Mouse (Mus musculus): ENCODE results near the gene Ddhd1. TPM values are rescaled to one million over a fixed set of nuclear protein-coding genes. Genes with fewer than 3 reads are reported as not detected.

Ddhd1 gene
- 38.7 and 47.3 TPM in 2 replicates for polyA plus RNA-seq (2012; rRNA removed)

DNA sequence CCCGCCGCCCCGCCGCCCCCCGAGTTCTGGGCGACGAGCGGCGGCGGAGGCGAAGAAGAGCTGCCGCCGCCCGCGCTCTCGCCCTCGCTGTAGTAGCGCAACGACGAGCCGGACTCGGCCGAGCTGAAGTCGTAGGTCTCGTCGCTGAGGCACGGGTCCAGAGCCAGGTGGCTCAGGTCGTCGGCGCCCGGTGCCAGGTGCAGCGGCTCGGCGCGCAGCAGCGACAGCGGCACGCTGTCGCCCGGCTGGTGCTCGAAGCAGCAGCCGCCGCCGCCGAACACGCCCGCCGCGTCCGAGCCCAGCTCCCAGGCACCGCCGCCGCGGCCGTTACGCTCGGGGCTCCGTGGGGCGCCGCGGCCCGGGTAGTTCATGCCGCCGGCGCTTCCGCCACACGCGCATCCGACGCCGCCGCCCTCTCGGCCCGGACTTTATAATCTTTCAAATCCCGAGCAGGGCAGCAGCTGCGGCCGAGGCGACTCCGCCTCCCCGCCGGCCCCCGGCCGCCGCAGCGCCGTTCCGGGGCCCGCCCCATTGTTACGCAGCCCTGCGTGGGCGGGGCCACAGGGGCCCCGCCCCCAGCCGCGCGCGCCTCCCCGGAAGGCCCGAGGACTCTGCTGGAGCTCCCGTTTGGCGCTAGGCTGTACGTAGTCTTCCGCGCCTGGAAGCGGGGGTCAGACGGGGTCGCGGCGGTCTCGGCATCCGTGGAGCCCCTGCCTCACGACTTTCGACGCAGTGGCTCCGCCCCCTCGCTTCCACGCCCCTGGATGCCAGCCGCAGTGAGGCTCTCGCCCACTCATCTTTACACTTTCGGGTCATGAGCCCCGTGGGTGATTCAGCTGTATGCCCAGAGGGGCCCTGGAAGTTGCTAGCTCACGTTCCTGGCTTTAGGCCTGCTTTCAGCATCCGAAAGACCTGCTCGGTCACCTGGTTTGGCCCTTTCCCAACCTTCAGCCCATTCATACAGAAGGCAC lies at the start of gene Ddhd1:
TSS of gene Ddhd1 (minus strand) at position 503 of the 971 bp plus-strand sequence.
- peak; percentile 94 for DNase-seq (ENCODE audit: low read depth)
- TF ChIP-seq POLR2A (IDR thresholded peaks at IDR 0.05; ENCODE audit: borderline replicate concordance, extremely low read depth, insufficient read depth, insufficient read length, poor library complexity, severe bottlenecking) (peak; percentile 87), CTCF (IDR thresholded peaks at IDR 0.05; ENCODE audit: borderline replicate concordance, extremely low read depth, insufficient read depth, insufficient read length) (no peak)

DNA sequence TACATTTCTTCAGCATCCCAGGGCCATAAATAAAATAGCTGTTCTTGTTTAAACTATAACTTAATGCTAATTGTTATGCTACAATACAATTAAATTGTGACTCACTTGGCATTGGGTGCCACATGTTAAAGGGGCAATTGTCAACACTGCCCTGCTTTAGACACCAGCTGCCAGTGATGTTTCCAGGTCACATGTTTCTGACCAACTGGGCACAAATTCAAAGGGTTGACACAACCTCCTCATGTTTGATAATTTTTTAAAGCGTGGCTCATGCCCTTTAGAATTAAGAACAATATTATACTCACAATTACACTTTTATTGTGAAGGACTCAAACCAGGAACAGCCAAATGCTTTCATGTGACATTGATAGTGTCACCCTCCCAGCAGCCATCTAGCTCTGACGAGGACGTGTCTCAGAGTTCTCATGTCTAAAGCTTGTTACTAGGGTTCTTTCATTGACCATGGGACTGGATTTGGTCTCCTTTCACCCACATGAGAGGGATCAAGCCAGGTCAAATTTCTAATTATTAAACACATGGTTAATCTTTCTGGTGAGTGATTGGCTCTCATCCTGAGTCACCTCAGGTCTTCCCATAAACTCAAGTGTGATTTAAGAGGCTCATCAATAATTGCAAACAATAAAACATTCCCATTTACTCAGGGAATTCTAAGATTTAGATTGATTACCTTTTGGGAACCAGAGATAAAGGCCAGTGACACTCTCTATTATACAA lies 49.4 kb upstream of the Ddhd1 start:
- no peak for TF ChIP-seq CTCF (IDR thresholded peaks at IDR 0.05; ENCODE audit: borderline replicate concordance, extremely low read depth, insufficient read depth, insufficient read length)
- TF ChIP-seq POLR2A (IDR thresholded peaks at IDR 0.05; ENCODE audit: borderline replicate concordance, extremely low read depth, insufficient read depth, insufficient read length, poor library complexity, severe bottlenecking): no peak
- no peak for DNase-seq (ENCODE audit: low read depth)

DNA sequence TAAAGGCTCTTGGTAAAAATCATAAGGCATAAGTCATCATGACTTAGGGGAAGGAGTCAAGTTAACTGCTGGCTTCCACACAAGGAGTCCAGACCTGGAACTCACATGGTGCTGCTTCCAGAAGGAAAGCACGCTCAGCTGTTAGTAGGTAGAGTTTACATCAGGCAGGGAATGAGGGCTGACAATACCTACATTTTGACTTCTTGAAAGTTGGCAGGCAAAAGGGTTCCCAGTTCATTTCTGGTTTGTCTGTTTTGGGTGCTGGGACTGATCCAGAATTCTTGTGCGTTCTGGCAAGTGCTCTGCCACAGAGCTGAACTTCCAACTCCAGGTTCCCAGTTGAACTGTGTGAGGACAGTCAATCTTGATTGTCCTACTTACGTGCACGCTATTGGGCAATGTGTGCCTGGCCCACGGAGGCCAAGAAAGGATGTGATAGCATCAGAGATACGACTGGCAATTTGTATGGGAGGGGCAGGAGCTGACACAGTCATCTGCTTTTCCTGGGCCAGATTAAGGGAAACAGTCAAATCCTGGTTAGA lies 42.2 kb upstream of the Ddhd1 start:
- TF ChIP-seq POLR2A (IDR thresholded peaks at IDR 0.05; ENCODE audit: borderline replicate concordance, extremely low read depth, insufficient read depth, insufficient read length, poor library complexity, severe bottlenecking): no peak
- TF ChIP-seq CTCF (IDR thresholded peaks at IDR 0.05; ENCODE audit: borderline replicate concordance, extremely low read depth, insufficient read depth, insufficient read length): no peak
- DNase-seq (ENCODE audit: low read depth): no peak

DNA sequence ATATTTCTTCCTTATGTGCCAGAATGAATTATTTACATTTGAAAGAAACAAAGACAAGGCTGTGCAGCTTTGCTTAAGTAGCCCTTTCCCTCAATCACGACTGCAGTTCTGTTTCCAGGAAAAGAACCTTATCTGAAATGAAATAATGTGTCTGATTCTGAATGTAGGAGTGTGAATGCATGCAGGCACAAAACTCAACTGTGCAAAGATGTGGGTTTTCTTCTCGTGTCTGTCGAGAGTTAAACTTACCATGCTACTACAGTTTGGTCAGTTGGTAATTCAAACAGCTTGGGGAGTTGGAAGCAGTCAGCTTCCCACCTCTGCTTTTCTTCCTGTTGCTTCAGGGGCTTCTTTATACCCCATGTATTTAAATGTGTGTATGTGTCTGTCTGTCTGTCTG lies 40.9 kb upstream of the Ddhd1 start:
- TF ChIP-seq CTCF (IDR thresholded peaks at IDR 0.05; ENCODE audit: borderline replicate concordance, extremely low read depth, insufficient read depth, insufficient read length) (no peak), POLR2A (IDR thresholded peaks at IDR 0.05; ENCODE audit: borderline replicate concordance, extremely low read depth, insufficient read depth, insufficient read length, poor library complexity, severe bottlenecking) (no peak)
- DNase-seq (ENCODE audit: low read depth): no peak

DNA sequence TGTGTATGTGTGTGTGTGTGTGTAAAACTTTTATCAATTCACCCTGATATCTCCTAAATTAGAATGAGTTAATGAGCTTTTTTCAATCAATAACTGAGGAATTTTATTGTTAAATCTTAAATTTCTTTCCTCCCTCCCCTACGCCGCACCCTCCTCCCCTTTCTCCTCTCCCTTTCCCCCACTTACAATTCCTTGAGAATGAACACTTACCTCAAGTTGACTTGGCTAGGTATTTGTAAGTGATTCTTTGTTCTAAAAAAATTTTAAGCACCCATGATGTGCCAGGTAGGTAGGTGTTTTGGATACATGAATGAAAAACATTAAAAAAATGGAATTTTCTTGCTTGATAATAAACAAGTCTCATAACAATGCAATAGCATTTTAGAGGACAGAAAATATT lies 38.2 kb upstream of the Ddhd1 start:
- TF ChIP-seq CTCF (IDR thresholded peaks at IDR 0.05; ENCODE audit: borderline replicate concordance, extremely low read depth, insufficient read depth, insufficient read length) (no peak), POLR2A (IDR thresholded peaks at IDR 0.05; ENCODE audit: borderline replicate concordance, extremely low read depth, insufficient read depth, insufficient read length, poor library complexity, severe bottlenecking) (no peak)
- DNase-seq (ENCODE audit: low read depth): no peak

DNA sequence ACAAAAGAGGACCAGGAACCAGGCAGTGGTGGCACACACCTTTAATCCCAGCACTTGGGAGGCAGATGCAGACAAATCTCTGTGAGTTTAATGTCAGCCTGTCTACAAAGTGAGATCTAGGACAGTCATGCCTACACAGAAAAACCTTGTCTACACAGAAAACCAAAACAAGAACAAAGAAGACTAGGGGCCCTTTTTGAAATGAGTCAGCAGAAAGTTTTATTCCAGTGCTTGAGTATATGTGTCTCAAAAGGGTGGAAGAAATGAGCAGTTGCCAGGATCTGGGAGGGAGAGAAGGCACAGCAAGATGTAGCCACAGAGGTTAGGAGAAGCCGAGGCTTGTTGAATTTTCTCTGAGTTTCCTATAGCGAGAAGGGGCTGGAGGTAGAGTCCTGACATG lies 35.9 kb upstream of the Ddhd1 start:
- no peak for DNase-seq (ENCODE audit: low read depth)
- TF ChIP-seq CTCF (IDR thresholded peaks at IDR 0.05; ENCODE audit: borderline replicate concordance, extremely low read depth, insufficient read depth, insufficient read length) (no peak), POLR2A (IDR thresholded peaks at IDR 0.05; ENCODE audit: borderline replicate concordance, extremely low read depth, insufficient read depth, insufficient read length, poor library complexity, severe bottlenecking) (no peak)

DNA sequence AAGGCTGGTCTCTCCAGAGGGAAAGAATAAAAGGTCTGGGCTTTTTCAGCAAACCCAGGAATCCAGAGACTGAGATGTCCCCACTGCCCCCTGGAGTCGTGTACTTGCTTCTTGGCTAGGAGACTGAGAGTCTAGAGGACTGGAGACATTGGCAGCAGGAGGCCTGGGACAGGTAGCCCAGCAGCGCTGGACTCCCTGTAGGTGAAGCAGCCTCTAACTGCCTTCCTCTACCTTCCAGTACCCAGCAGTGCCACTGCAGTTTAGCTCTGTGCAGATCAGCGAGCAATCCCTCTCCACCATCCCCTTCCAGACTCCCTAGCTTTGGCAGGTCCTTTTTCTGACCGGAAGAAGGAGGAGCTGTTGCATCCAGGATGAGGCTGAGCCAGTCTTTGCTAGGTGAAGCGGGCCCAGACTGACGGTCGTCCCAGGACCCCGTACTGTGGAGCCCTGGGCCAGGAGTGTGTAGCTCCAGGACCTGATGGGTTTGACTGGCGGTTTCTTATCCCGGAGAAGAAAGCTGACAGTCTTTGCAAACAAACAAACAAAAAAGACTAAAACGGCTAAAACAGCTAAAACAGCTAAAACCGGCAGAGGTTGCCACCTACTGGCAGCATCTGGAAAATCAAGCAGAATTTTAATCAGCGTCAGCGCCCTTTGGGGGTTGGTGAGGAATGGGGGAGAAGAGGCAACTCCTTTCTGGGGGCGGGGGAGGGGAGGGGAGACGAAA lies 32.7 kb upstream of the Ddhd1 start:
- TF ChIP-seq CTCF (IDR thresholded peaks at IDR 0.05; ENCODE audit: borderline replicate concordance, extremely low read depth, insufficient read depth, insufficient read length): peak; percentile 73; the same call in 1 of the 2 replicates
- no peak for TF ChIP-seq POLR2A (IDR thresholded peaks at IDR 0.05; ENCODE audit: borderline replicate concordance, extremely low read depth, insufficient read depth, insufficient read length, poor library complexity, severe bottlenecking)
- peak; percentile 83 for DNase-seq (ENCODE audit: low read depth)

DNA sequence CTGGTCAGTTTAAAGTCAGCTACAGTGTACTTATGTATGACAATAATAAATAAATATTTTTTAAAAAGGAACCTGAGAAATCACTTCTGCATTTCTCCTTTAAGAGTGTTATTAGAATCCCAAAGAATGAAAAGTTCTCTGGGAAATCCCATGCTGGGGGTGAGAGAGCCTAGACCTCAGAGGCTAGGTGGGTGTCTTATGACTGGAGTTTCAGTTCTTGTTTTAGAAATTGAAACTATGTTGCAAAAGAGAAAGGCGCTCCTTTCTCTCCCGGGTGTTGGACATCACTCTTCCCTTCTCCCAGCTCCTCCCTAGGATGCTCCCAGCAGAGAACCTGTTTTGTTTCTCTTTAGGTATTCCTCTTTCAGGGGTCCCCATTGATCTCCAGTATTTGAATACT lies 27.4 kb upstream of the Ddhd1 start:
- no peak for TF ChIP-seq POLR2A (IDR thresholded peaks at IDR 0.05; ENCODE audit: borderline replicate concordance, extremely low read depth, insufficient read depth, insufficient read length, poor library complexity, severe bottlenecking)
- TF ChIP-seq CTCF (IDR thresholded peaks at IDR 0.05; ENCODE audit: borderline replicate concordance, extremely low read depth, insufficient read depth, insufficient read length): no peak
- no peak for DNase-seq (ENCODE audit: low read depth)

DNA sequence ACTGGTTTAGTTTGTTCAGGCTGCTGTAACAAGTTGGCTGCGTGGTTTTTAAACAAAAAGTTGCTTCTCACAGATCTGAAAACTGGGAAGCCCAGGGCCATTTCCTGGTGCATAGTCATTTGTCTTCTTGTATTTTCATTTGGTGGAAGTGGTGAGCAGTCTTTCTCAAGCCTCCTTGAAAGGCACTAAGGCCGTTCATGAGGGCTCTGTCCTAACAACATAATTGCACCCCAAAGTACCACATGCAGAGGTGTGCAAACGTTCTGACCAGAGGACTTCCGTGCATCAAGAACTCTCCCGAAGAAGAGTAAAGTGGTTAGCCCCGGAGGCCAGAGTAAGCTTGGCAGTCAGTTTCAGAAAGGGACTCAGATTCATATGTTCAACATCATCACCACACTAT lies 18.8 kb upstream of the Ddhd1 start:
- no peak for TF ChIP-seq POLR2A (IDR thresholded peaks at IDR 0.05; ENCODE audit: borderline replicate concordance, extremely low read depth, insufficient read depth, insufficient read length, poor library complexity, severe bottlenecking)
- DNase-seq (ENCODE audit: low read depth): no peak

DNA sequence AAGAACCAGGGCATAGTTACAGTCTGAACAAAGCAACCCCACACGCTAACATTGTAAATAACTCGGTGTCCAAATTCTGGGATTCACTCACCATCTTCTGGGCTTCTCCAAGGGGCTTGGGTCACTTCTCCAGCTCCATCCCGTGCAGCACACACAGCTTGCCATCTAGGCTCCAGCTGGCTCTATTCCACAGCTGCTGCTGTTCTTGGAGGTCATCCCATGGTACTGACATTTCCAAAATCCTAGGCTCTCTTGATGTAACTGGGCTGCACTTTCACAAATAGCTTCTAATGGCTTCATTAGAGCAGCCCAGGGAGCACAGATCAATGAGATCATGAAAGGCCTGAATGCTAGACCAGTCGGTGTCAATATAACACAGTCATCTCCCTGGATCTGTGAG lies 10.4 kb upstream of the Ddhd1 start:
- no peak for DNase-seq (ENCODE audit: low read depth)
- TF ChIP-seq POLR2A (IDR thresholded peaks at IDR 0.05; ENCODE audit: borderline replicate concordance, extremely low read depth, insufficient read depth, insufficient read length, poor library complexity, severe bottlenecking) (no peak), CTCF (IDR thresholded peaks at IDR 0.05; ENCODE audit: borderline replicate concordance, extremely low read depth, insufficient read depth, insufficient read length) (no peak)

DNA sequence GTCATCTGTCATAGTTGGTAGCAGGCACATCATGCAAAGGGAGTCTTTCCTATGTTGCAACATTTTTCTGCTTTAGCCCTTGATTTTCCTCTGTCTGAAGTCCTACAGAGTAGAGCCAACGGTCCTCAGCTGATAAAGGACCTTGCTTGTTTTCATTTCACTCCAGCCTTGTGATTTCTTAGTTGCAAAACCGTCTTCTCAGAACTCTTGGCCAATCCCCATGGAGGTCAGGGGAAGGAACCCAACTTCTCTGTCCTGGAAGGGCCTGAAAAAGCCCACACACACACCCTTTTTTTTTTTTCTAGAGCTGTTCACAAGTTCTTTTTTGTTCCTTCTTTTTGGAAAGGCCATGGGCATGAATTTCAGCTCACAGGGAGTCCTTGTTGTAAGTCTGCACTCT lies 9.3 kb upstream of the Ddhd1 start:
- no peak for DNase-seq (ENCODE audit: low read depth)
- no peak for TF ChIP-seq CTCF (IDR thresholded peaks at IDR 0.05; ENCODE audit: borderline replicate concordance, extremely low read depth, insufficient read depth, insufficient read length)
- TF ChIP-seq POLR2A (IDR thresholded peaks at IDR 0.05; ENCODE audit: borderline replicate concordance, extremely low read depth, insufficient read depth, insufficient read length, poor library complexity, severe bottlenecking): no peak
